Mouse (Mus musculus) urinary bladder, postnatal 36 days (tissue): Measurements from ENCODE around the gene Tssk1.

Experiments used
- DNase-seq, 2 experiments: peaks; one replicate each; pipeline ENCODE4 v3.0.0; 2022; ENCODE audit warnings: low spot score in 2 of 2, mixed read lengths in 1 of 2

Gene Tssk1

GRCm38 (mm10) chr16:17898462-17898861, 4.4 kb downstream of the Tssk1 start, which contains the start of the genes Dgcr2 and Tssk2:
Gene Dgcr2, minus strand, starts transcription at chr16:17898562.
Gene Tssk2, plus strand, starts transcription at chr16:17898637.
- DNase-seq = no peak

- peak; percentile 82 to 90 for DNase-seq
Measured at GRCm38 (mm10) chr16:17911052-17911595, 17.1 kb downstream of the Tssk1 start, which contains the start of gene Ess2. Gene Ess2, minus strand, starts transcription at chr16:17911348.

- DNase-seq = no peak
Measured at GRCm38 (mm10) chr16:17914307-17915249, 20.6 kb downstream of the Tssk1 start, which contains the start of gene Gsc2. Gene Gsc2, minus strand, starts transcription at chr16:17915059.

GRCm38 (mm10) chr16:17920586-17920985, 26.6 kb downstream of the Tssk1 start:
- no peak for DNase-seq

- peak; percentile 92 to 95 for DNase-seq
Measured at GRCm38 (mm10) chr16:17921325-17922162, 27.5 kb downstream of the Tssk1 start.

- no peak for DNase-seq
Measured at GRCm38 (mm10) chr16:17922163-17922538, 28.1 kb downstream of the Tssk1 start.

- DNase-seq = no peak
Measured at GRCm38 (mm10) chr16:17927351-17928082, 33.5 kb downstream of the Tssk1 start.

- DNase-seq = peak; percentile 79 to 83
Measured at GRCm38 (mm10) chr16:17928087-17928580, 34.1 kb downstream of the Tssk1 start, which contains the start of gene Slc25a1. Gene Slc25a1, minus strand, starts transcription at chr16:17928219.

GRCm38 (mm10) chr16:17928627-17929104, 34.6 kb downstream of the Tssk1 start:
- peak; percentile 68 to 83 for DNase-seq

GRCm38 (mm10) chr16:17929211-17929610, 35.2 kb downstream of the Tssk1 start:
- DNase-seq = no peak

- DNase-seq = no peak
Measured at GRCm38 (mm10) chr16:17929631-17930030, 35.6 kb downstream of the Tssk1 start.

GRCm38 (mm10) chr16:17931906-17932460, 38.0 kb downstream of the Tssk1 start:
- DNase-seq = no peak

GRCm38 (mm10) chr16:17933594-17934444, 39.8 kb downstream of the Tssk1 start:
- DNase-seq = no peak

- DNase-seq = peak in 1 of 2 experiments; percentile 48
Measured at GRCm38 (mm10) chr16:17934445-17934910, 40.5 kb downstream of the Tssk1 start.

- DNase-seq = peak in 1 of 2 experiments; percentile 49
Measured at GRCm38 (mm10) chr16:17936776-17937175, 42.8 kb downstream of the Tssk1 start.

- no peak for DNase-seq
Measured at GRCm38 (mm10) chr16:17938187-17938586, 44.2 kb downstream of the Tssk1 start.

GRCm38 (mm10) chr16:17938821-17939220, 44.8 kb downstream of the Tssk1 start:
- peak; percentile 63 to 73 for DNase-seq

GRCm38 (mm10) chr16:17939255-17939751, 45.3 kb downstream of the Tssk1 start:
- no peak for DNase-seq

- no peak for DNase-seq
Measured at GRCm38 (mm10) chr16:17943466-17943865, 49.4 kb downstream of the Tssk1 start.
